Mouse (Mus musculus): ENCODE results near the gene Asb9. TPM values are rescaled to one million over a fixed set of nuclear protein-coding genes. Genes with fewer than 3 reads are reported as not detected.

Asb9 gene
- total RNA-seq (2023): not detected in 4 replicates

GRCm38 (mm10) chrX:164505709-164506498 lies at the start of gene Asb9:
Gene Asb9 (plus strand): TSS chrX:164506327.

Other genes with a start within 250 kb of the Asb9 start
- gene Bmx, start 248.1 kb upstream of the Asb9 start, total RNA-seq (2023): not detected in 4 replicates
- gene Pir, start 237.0 kb upstream of the Asb9 start, total RNA-seq (2023): 0.22 TPM in 1 of 4 replicates, not detected in the others
- gene Vegfd, start 132.9 kb upstream of the Asb9 start, total RNA-seq (2023): not detected in 4 replicates
- gene Piga, start 86.5 kb upstream of the Asb9 start, total RNA-seq (2023): 14.0 to 19.5 TPM (median 15.9 TPM) in 4 replicates
- gene Asb11, start 69.3 kb upstream of the Asb9 start, total RNA-seq (2023): not detected in 4 replicates